Mouse (Mus musculus): ENCODE measurements around the gene Nmbr. TPM values are rescaled to one million over a fixed set of nuclear protein-coding genes. Genes with fewer than 3 reads are reported as not detected.

The Nmbr gene
- polyA plus RNA-seq (2014; fragmentation: Nextera tagmentation; extraction: Ambion mirVana) = 0.41 and 0.49 TPM in 2 replicates

DNA sequence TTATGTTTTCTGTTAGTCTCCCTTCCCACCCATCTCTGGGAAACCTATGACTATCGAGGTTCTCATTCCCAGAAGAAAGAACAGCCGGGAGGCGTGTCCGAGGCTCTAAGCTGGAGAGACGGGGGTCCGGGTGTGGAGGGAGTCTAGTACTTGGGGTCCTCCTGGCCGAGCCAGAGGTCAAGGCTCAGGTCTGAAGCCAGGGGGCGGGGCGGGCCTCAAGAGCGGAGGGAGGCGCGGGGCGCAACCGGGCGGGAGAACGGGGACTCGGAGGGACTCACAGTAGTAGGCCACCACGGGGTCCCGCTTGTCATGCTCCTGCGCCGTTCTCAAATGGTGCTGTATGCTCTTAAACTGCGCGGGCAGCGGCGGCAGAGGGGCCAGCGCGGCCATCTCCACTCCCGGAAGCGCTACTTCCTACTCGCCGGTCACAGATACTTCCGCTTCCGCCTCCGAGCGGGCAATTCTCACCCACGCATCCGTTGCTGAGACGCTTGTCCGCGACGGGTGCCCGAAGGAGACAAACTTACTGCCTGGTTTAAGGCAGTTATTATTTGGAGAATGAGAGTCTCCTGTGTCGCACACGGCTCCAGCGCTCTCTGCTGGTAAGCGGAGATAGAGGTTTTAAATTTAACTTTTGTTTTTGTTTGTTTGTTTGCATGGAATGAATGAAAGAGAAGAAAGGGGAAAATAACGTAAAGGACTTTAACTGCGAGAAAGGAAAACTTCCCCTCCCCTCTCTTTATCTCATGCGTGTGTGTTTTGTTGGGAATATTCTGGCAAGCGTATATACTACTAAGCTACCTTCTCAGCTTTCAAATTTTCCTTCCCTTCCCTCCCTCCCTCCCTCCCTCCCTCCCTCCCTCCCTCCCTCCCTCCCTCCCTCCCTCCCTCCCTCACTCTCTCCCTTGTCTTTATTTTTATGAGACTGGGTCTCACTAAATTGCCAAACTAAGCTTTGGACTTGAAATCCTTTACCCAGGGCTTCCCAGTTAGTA, at the start of gene Nmbr, which contains the start of gene Vta1:
Gene Nmbr, plus strand, starts transcription at position 520 of the 995 bp plus-strand sequence.
Gene Vta1, minus strand, starts transcription at position 489 of the 995 bp plus-strand sequence.
- Histone ChIP-seq H3K4me1 (ENCODE audit: control insufficient read depth, insufficient read depth, low read length) (peaks cover 10% of the 10 kb centered on the region), H3K4me2 (peak within 1 kb of the TSS; percentile 53), H3K36me3 (ENCODE audit: control insufficient read depth, insufficient read depth, low read length) (no peaks in the 10 kb centered on the region), H3K9ac (ENCODE audit: low read length) (peak within 1 kb of the TSS; percentile 54), H3K27ac (ENCODE audit: low read depth, low read length) (peak within 1 kb of the TSS; percentile 69), H3K4me3 (ENCODE audit: low read depth, low read length) (peak within 1 kb of the TSS; percentile 57), H3K9me3 (ENCODE audit: control insufficient read depth, low read length) (no peaks in the 10 kb centered on the region), H3K27me3 (ENCODE audit: control insufficient read depth, insufficient read depth, low read length) (no peaks in the 10 kb centered on the region)
- peak; percentile 97 for DNase-seq (ENCODE audit: low spot score, missing footprints)
- ATAC-seq (ENCODE audit: low FRiP score) = peak; percentile 92
- WGBS = under 1% methylated on average over 40 of the region's 50 CpGs

DNA sequence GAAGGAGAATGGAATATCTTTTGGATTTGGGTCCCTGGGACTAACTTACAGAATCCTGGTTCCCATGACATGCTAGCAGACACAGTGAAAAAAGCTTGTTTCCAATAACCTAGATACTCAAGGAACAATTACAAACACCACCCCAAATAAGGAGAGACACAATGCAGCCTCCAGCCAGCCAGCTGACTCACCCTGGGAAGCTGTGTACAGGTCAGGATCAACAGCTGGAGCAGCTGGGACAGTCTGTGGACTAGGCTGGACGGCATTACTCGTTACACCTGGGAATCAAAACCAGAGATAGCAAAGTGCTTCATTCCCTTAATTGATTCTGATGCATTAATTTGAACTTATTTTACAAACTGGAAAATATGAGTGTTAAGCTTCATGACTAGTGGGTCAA, 44.5 kb upstream of the Nmbr start:
- ATAC-seq (ENCODE audit: low FRiP score) = no peak
- no peak overlapping the region for H3K9ac ChIP-seq (ENCODE audit: low read length)
- no peaks in the 10 kb centered on the region for H3K4me1 ChIP-seq (ENCODE audit: control insufficient read depth, insufficient read depth, low read length)
- WGBS = 88% methylated on average over 2 of the region's 2 CpGs
- H3K27me3 ChIP-seq (ENCODE audit: control insufficient read depth, insufficient read depth, low read length) = no peaks in the 10 kb centered on the region
- no peak for DNase-seq (ENCODE audit: low spot score, missing footprints)
- no peak overlapping the region for H3K27ac ChIP-seq (ENCODE audit: low read depth, low read length)
- H3K9me3 ChIP-seq (ENCODE audit: control insufficient read depth, low read length) = no peaks in the 10 kb centered on the region
- no peak overlapping the region for H3K4me2 ChIP-seq
- H3K4me3 ChIP-seq (ENCODE audit: low read depth, low read length) = no peak overlapping the region
- peaks cover 4% of the 10 kb centered on the region; the same call in 1 of the 2 replicates for H3K36me3 ChIP-seq (ENCODE audit: control insufficient read depth, insufficient read depth, low read length)

DNA sequence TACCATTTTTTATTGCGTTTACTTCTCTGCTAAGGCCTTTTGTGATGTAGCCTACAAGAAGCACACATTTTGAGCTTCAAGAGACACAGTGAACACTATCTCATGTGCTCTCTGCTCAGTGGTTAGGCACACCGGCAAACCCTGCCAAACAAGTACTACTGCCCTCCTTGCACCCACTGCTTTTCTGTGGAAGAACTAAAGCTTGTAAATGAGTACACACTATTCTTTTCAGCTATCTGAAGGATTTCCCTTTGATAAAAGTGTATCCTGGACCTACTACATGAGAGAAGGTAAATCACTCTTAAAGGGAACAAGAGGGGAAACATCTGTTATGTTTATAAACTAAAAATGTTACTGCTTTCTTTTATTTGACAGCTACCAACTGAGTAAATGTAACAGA, 39.2 kb upstream of the Nmbr start:
- WGBS = 96% methylated on average over 2 of the region's 2 CpGs
- Histone ChIP-seq H3K27me3 (ENCODE audit: control insufficient read depth, insufficient read depth, low read length) (no peaks in the 10 kb centered on the region), H3K4me1 (ENCODE audit: control insufficient read depth, insufficient read depth, low read length) (no peaks in the 10 kb centered on the region), H3K9me3 (ENCODE audit: control insufficient read depth, low read length) (no peaks in the 10 kb centered on the region), H3K4me2 (no peak overlapping the region), H3K9ac (ENCODE audit: low read length) (no peak overlapping the region), H3K4me3 (ENCODE audit: low read depth, low read length) (no peak overlapping the region), H3K27ac (ENCODE audit: low read depth, low read length) (no peak overlapping the region), H3K36me3 (ENCODE audit: control insufficient read depth, insufficient read depth, low read length) (peaks cover 4% of the 10 kb centered on the region; the same call in 1 of the 2 replicates)
- no peak for DNase-seq (ENCODE audit: low spot score, missing footprints)
- no peak for ATAC-seq (ENCODE audit: low FRiP score)

DNA sequence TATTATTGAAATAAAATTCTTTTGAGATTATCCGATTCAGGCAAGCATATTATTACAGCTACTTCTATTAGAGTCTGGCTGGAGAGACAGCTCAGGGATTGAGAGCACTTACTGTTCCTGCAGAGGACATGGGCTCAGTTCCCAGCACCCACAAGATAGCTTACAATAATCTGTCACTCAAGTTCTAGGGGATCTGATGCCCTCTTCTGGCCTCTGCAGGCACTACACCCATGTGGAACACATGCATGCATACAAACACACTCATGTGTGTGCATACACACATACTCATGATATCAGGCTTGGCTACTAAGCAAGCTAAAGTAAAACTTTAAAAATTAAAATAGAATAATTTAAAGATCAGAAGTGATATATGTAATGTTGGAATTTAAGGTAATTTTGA, 19.7 kb upstream of the Nmbr start:
- no peak for DNase-seq (ENCODE audit: low spot score, missing footprints)
- Histone ChIP-seq H3K4me2 (no peak overlapping the region), H3K9ac (ENCODE audit: low read length) (no peak overlapping the region), H3K4me3 (ENCODE audit: low read depth, low read length) (no peak overlapping the region), H3K27ac (ENCODE audit: low read depth, low read length) (no peak overlapping the region), H3K36me3 (ENCODE audit: control insufficient read depth, insufficient read depth, low read length) (peaks cover 5% of the 10 kb centered on the region), H3K9me3 (ENCODE audit: control insufficient read depth, low read length) (peaks cover 2% of the 10 kb centered on the region; the same call in 1 of the 2 replicates), H3K27me3 (ENCODE audit: control insufficient read depth, insufficient read depth, low read length) (no peaks in the 10 kb centered on the region), H3K4me1 (ENCODE audit: control insufficient read depth, insufficient read depth, low read length) (no peaks in the 10 kb centered on the region)
- no peak for ATAC-seq (ENCODE audit: low FRiP score)
- WGBS = 97% methylated on average over 1 of the region's 1 CpGs

DNA sequence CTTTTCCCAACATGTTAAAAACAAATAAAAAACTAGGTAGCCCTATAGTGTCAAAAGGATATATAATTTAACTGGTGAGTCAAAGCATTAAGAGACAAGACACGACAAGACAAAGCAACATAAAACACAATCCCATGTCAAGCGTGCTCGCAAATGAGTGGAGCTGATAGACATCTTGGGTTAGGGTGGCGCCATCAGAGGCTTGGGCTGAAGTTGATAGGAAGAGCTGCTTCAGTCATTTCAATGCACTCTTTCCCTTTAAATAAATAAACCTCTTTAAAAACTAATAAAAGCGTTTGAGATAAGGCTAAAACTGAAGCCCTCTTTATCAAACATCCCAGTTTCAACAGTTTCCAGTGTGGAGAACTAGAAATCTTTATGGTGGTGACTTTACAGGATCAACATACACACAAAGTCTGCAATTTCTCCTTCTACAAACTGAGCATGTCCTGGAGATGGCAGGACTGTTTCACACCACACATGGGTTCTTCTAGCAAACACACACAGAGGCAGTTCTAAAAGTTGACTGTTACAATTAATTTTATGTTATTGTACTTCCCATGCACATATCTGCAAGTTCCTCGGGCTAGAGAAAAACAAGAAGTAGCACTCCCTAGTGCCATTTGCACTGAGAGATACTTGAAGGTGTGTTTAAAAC, 16.5 kb upstream of the Nmbr start:
- Histone ChIP-seq H3K9ac (ENCODE audit: low read length) (no peak overlapping the region), H3K4me3 (ENCODE audit: low read depth, low read length) (no peak overlapping the region), H3K27me3 (ENCODE audit: control insufficient read depth, insufficient read depth, low read length) (no peaks in the 10 kb centered on the region), H3K36me3 (ENCODE audit: control insufficient read depth, insufficient read depth, low read length) (peaks cover 5% of the 10 kb centered on the region), H3K9me3 (ENCODE audit: control insufficient read depth, low read length) (peaks cover 2% of the 10 kb centered on the region; the same call in 1 of the 2 replicates), H3K4me1 (ENCODE audit: control insufficient read depth, insufficient read depth, low read length) (no peaks in the 10 kb centered on the region), H3K4me2 (no peak overlapping the region), H3K27ac (ENCODE audit: low read depth, low read length) (no peak overlapping the region)
- no peak for DNase-seq (ENCODE audit: low spot score, missing footprints)
- ATAC-seq (ENCODE audit: low FRiP score) = no peak
- WGBS = 91% methylated on average over 6 of the region's 6 CpGs

DNA sequence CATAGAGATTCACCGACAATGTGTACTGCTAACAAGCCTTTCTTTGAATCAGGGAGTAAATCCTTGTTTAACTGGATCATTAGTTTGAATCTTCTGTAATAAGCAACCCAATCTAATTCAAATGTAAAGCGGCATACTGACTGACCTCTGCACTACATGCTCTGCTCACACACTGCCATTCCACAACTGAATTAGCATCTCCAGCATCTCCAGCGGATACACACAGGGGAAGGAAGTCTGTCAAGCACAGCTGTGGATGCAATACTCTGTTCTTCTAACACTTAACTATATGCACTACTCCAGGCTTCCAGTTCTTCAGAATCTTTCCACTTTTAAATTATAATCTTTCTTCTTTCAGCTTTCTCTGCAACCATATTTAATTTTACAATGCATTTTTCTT, 15.0 kb upstream of the Nmbr start:
- ATAC-seq (ENCODE audit: low FRiP score) (0 out of 2 replicates have a peak, but pooled peaks have one; percentile 59), DNase-seq (ENCODE audit: low spot score, missing footprints) (no peak)
- Histone ChIP-seq H3K36me3 (ENCODE audit: control insufficient read depth, insufficient read depth, low read length) (peaks cover 5% of the 10 kb centered on the region), H3K4me1 (ENCODE audit: control insufficient read depth, insufficient read depth, low read length) (no peaks in the 10 kb centered on the region), H3K27ac (ENCODE audit: low read depth, low read length) (no peak overlapping the region), H3K4me2 (no peak overlapping the region), H3K9me3 (ENCODE audit: control insufficient read depth, low read length) (peaks cover 2% of the 10 kb centered on the region; the same call in 1 of the 2 replicates), H3K9ac (ENCODE audit: low read length) (no peak overlapping the region), H3K27me3 (ENCODE audit: control insufficient read depth, insufficient read depth, low read length) (no peaks in the 10 kb centered on the region), H3K4me3 (ENCODE audit: low read depth, low read length) (no peak overlapping the region)
- 61% methylated on average over 3 of the region's 3 CpGs for WGBS

DNA sequence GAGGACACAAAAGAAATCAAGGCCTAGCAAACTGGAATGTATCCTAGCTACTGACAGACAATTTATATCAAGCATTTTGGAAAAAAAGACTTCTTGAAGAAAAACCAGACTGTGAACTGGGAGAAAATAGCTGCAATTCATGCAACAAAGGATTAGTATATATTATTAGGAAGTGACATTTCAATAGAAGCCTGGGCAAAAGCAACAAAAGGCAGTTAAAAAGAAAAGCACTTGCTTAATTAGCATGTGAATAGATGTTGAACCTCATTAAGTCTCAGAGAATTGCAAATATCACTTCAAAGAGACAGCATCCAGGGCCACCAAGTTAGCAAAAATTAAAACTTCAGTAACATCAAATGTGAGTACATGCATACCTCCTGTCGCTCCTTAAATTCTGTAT, 2.2 kb upstream of the Nmbr start:
- Histone ChIP-seq H3K4me3 (ENCODE audit: low read depth, low read length) (peak overlapping the region; percentile 57), H3K36me3 (ENCODE audit: control insufficient read depth, insufficient read depth, low read length) (no peaks in the 10 kb centered on the region), H3K9me3 (ENCODE audit: control insufficient read depth, low read length) (no peaks in the 10 kb centered on the region), H3K27me3 (ENCODE audit: control insufficient read depth, insufficient read depth, low read length) (no peaks in the 10 kb centered on the region), H3K4me2 (peak overlapping the region; percentile 53), H3K4me1 (ENCODE audit: control insufficient read depth, insufficient read depth, low read length) (peaks cover 10% of the 10 kb centered on the region), H3K9ac (ENCODE audit: low read length) (peak overlapping the region; percentile 54), H3K27ac (ENCODE audit: low read depth, low read length) (peak overlapping the region; percentile 69)
- WGBS = 34% methylated on average over 1 of the region's 1 CpGs
- ATAC-seq (ENCODE audit: low FRiP score) (peak; percentile 30), DNase-seq (ENCODE audit: low spot score, missing footprints) (peak; percentile 84)

DNA sequence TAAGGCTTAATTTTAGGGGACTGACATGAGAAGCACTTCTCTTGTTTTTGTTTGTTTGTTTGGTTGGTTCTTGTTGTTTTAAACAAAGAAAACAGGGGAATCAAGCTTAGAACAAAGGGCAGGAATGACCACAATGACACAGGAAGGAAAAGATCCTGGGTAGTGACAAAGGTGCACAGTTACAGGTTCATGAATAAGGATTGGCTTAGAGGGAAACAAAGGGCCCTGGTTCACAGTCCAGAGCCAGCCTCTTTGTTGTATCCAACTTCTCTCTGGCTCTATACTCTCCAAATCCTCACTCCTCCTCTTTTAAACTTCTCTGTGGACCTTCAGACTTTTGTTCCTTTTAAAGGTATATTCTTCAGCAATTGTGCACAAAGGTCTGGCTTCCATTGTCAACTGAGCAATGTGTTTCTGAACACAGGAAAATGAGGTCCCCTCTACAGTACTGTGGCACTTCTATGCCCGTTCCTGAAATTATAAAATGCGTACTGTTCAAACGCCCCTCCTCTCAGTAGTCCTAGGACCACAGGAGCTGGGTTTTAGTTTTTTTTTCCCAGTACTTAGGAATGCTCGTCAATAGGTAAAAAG, 1.5 kb upstream of the Nmbr start:
- 32% methylated on average over 4 of the region's 4 CpGs for WGBS

More for the DNA sequence above, 1.5 kb upstream of the Nmbr start:
- DNase-seq (ENCODE audit: low spot score, missing footprints) = peak; percentile 91
- Histone ChIP-seq H3K4me3 (ENCODE audit: low read depth, low read length) (peak overlapping the region; percentile 57), H3K36me3 (ENCODE audit: control insufficient read depth, insufficient read depth, low read length) (no peaks in the 10 kb centered on the region), H3K9ac (ENCODE audit: low read length) (peak overlapping the region; percentile 54), H3K4me2 (peak overlapping the region; percentile 53), H3K27ac (ENCODE audit: low read depth, low read length) (peak overlapping the region; percentile 69), H3K9me3 (ENCODE audit: control insufficient read depth, low read length) (no peaks in the 10 kb centered on the region), H3K27me3 (ENCODE audit: control insufficient read depth, insufficient read depth, low read length) (no peaks in the 10 kb centered on the region), H3K4me1 (ENCODE audit: control insufficient read depth, insufficient read depth, low read length) (peaks cover 10% of the 10 kb centered on the region)
- peak; percentile 60 for ATAC-seq (ENCODE audit: low FRiP score)

Data from midbrain, embryonic 11.5 days (tissue).